Mouse (Mus musculus) hindbrain, embryonic 16.5 days (tissue): ENCODE data around the gene Pde4d. TPM values are rescaled to one million over a fixed set of nuclear protein-coding genes. Genes with fewer than 3 reads are reported as not detected.

Experiments used
- ATAC-seq: fragments of 200-750 bp; cut with Nextera tagmentation; 2 replicates; pipeline ENCODE4 v1.8.0; 2017; ENCODE audit warnings: moderate TSS enrichment, moderate library complexity
- H3K27ac ChIP-seq: fragments of 300-500 bp; sonication (generic); 2 replicates; pipeline ENCODE4 v1.5.1; 2014; ENCODE audit warnings: low read depth, mild to moderate bottlenecking, control low read depth, low read length, moderate library complexity
- H3K27me3 ChIP-seq: fragments of 300-500 bp; sonication (generic); replicated peaks from 2 replicates; pipeline ENCODE4 v1.6.1; 2014; ENCODE audit warnings: low read length; ENCODE audit not compliant: control insufficient read depth, insufficient read depth
- H3K36me3 ChIP-seq: fragments of 300-500 bp; sonication (generic); 2 replicates; pipeline ENCODE4 v1.6.1; 2014; ENCODE audit warnings: mild to moderate bottlenecking, low read length, moderate library complexity, mixed read lengths; ENCODE audit not compliant: control insufficient read depth, insufficient read depth
- H3K4me1 ChIP-seq: fragments of 300-500 bp; sonication (generic); 2 replicates; pipeline ENCODE4 v1.6.1; 2014; ENCODE audit warnings: low read depth, low read length; ENCODE audit not compliant: control insufficient read depth, insufficient read depth
- H3K4me2 ChIP-seq: fragments of 300-500 bp; sonication (generic); 2 replicates; pipeline ENCODE4 v1.6.1; 2014; ENCODE audit warnings: mild to moderate bottlenecking, low read length, control low read depth, moderate library complexity
- H3K4me3 ChIP-seq: fragments of 300-500 bp; sonication (generic); 2 replicates; pipeline ENCODE4 v1.5.1; 2014; ENCODE audit warnings: mild to moderate bottlenecking, low read length, control low read depth, moderate library complexity
- H3K9ac ChIP-seq: fragments of 300-500 bp; sonication (generic); 2 replicates; pipeline ENCODE4 v1.6.1; 2014; ENCODE audit warnings: low read depth, mild to moderate bottlenecking, control low read depth, low read length, moderate library complexity
- H3K9me3 ChIP-seq: fragments of 300-500 bp; sonication (generic); 2 replicates; pipeline ENCODE4 v1.6.1; 2014; ENCODE audit warnings: mild to moderate bottlenecking, low read length, moderate library complexity; ENCODE audit not compliant: control insufficient read depth
- WGBS: fragments of 180-500 bp; shearing (Covaris S2); extraction: QIAGEN DNeasy Blood & Tissue Kit; methylation state at CpG from one replicate; pipeline ENCODE4 v1.1.7; 2014; 5-methylcytosine and 5-hydroxymethylcytosine counted together
- polyA plus RNA-seq: library from polyadenylated mRNA; unstranded; fragments of >200 nt; fragmentation: Nextera tagmentation; extraction: Ambion mirVana; gene quantifications from 2 replicates; pipeline ENCODE4 v1.2.1, GENCODE M21; 2015

The Pde4d gene
- polyA plus RNA-seq, 1 experiment from 2014 or later: 18.5 TPM

DNA sequence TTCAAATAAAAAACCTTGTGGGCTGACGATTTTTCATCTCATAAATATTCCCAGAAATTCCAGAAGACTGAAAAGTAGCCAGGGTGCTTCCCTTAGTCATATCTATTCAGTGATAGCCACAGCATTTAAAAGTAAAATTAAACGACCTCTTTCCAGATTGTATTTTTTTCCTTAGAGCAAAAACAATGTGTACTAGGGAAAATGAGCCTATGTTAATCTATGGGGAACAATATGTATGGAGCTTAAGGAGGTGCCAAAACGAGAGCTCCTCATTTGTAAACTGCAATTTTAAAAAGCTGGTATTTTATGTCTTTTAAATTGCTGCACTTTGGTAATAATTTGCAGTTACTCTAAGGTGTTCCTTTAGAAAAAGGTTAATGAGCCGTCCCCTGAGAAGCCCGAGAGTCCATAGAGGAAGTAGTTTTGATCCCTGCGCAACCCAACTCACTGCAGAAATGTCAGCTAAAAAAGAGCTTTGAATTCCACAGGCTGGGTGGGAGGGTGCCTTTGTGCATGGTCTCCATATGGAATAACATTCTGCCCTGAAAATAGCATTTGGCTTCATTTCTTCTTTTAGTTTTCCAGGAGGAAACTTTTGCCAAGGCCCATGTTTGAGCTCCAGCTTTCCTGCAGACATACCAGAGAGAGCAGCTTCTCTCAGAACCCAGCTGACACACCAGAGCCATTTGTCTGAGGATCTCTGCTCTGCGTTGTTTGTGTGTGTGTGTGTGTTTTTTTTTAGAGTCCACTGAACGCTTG lies 1222.0 kb downstream of the Pde4d start:
- 60% methylated on average over 8 of the region's 8 CpGs for WGBS

DNA sequence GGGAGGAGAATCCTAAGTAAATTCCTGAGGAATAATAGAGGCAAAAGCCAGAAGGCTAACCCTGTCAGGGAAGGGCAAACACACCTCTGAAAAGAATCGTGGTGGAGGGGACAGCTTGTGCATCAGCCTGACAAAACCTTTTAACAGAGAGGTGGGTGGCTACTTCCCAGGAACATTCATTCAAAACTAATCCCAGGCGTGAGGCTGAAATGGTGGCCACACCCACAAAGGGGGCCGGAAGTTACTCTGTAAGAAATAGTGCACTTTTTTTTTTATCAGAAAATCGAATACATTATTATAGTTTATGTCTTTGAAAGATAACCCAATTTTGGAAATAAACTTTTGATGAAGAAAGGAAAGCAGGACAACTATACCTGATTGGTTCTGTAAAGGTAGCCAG lies 1227.3 kb downstream of the Pde4d start:
- H3K27me3 ChIP-seq: no peaks in the 10 kb centered on the region
- no peaks in the 10 kb centered on the region for H3K9me3 ChIP-seq
- H3K4me3 ChIP-seq: no peak overlapping the region
- no peaks in the 10 kb centered on the region for H3K36me3 ChIP-seq
- WGBS: 57% methylated on average over 4 of the region's 4 CpGs
- H3K27ac ChIP-seq: no peak overlapping the region
- H3K9ac ChIP-seq: no peak overlapping the region
- H3K4me2 ChIP-seq: no peak overlapping the region
- ATAC-seq: no peak
- H3K4me1 ChIP-seq: no peaks in the 10 kb centered on the region

More for the DNA sequence above, 1222.0 kb downstream of the Pde4d start:
- H3K27me3 ChIP-seq: no peaks in the 10 kb centered on the region
- ATAC-seq: no peak
- H3K4me3 ChIP-seq: no peak overlapping the region
- H3K36me3 ChIP-seq: no peaks in the 10 kb centered on the region
- H3K27ac ChIP-seq: no peak overlapping the region
- H3K4me1 ChIP-seq: no peaks in the 10 kb centered on the region
- H3K4me2 ChIP-seq: no peak overlapping the region
- no peak overlapping the region for H3K9ac ChIP-seq
- no peaks in the 10 kb centered on the region for H3K9me3 ChIP-seq

DNA sequence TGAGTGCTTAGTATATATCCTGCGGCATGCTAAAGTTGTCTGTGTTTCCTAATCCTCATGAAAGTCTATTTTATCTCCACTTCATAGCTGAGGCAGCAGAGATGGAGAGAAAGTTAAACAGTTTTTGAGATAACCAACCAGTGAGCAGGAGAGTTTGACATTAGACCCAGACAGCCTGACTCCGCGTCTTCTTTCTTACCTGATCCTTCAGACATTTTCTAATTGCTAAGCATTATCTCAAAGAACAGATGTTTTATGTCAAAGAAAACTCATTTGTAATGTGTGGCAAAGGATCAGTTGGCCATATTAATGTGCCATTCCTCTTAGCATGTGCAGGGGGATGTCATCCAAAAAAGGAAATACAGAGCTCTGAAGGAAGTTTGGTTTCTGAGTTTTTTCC lies 1227.9 kb downstream of the Pde4d start:
- Histone ChIP-seq H3K27ac (no peak overlapping the region), H3K4me2 (no peak overlapping the region), H3K9me3 (no peaks in the 10 kb centered on the region), H3K27me3 (no peaks in the 10 kb centered on the region), H3K9ac (no peak overlapping the region), H3K4me3 (no peak overlapping the region), H3K36me3 (no peaks in the 10 kb centered on the region), H3K4me1 (no peaks in the 10 kb centered on the region)
- ATAC-seq: no peak
- 92% methylated on average over 3 of the region's 3 CpGs for WGBS

DNA sequence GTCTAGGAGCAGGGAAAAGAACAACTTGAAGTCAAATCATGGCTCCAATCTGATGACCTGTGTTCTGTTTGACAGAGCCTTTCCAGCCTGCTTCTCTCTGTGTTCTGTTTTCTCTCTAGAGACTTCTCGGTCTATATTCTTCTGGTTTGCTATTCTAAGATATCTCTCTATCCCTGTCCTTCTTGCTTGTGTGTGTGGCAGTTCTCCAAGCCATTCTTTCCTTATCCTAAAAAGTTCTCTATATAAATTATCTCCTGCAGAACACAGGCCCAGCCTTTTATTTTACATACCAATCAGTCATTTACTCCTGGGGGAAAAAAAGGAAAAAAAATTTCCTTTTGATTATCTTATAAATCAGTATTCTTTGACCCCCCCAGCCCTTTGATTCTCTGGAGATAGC lies 1229.2 kb downstream of the Pde4d start:
- H3K27me3 ChIP-seq: no peaks in the 10 kb centered on the region
- no peak overlapping the region for H3K4me2 ChIP-seq
- no peaks in the 10 kb centered on the region; the same call in 1 of the 2 replicates for H3K4me1 ChIP-seq
- no peak overlapping the region for H3K9ac ChIP-seq
- no peaks in the 10 kb centered on the region for H3K9me3 ChIP-seq
- H3K36me3 ChIP-seq: no peaks in the 10 kb centered on the region
- WGBS: 96% methylated on average over 1 of the region's 1 CpGs
- H3K27ac ChIP-seq: no peak overlapping the region
- ATAC-seq: no peak
- no peak overlapping the region for H3K4me3 ChIP-seq

DNA sequence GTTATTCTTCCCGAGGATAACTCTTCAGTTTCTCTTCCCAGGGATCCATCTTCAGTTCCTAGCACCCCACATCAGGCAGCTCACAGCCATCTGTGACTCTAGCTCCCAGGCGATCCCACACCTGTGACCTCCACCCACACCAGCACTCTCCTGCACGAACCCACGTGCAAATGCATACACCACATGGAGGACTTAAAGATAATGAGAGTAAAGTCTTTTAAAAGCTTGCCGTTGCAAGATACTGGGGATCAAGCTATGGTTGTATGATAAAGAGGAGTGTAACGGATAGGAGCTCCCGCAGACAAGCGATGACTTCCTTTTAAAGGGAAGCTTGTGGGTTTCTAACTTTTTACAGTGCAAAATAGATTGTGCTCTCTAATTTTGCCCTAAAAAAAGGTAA lies 1230.5 kb downstream of the Pde4d start:
- Histone ChIP-seq H3K27ac (no peak overlapping the region), H3K36me3 (no peaks in the 10 kb centered on the region), H3K9me3 (no peaks in the 10 kb centered on the region), H3K9ac (no peak overlapping the region), H3K27me3 (no peaks in the 10 kb centered on the region), H3K4me1 (peaks cover 3% of the 10 kb centered on the region), H3K4me2 (no peak overlapping the region), H3K4me3 (no peak overlapping the region)
- ATAC-seq: no peak
- WGBS: 90% methylated on average over 8 of the region's 8 CpGs

DNA sequence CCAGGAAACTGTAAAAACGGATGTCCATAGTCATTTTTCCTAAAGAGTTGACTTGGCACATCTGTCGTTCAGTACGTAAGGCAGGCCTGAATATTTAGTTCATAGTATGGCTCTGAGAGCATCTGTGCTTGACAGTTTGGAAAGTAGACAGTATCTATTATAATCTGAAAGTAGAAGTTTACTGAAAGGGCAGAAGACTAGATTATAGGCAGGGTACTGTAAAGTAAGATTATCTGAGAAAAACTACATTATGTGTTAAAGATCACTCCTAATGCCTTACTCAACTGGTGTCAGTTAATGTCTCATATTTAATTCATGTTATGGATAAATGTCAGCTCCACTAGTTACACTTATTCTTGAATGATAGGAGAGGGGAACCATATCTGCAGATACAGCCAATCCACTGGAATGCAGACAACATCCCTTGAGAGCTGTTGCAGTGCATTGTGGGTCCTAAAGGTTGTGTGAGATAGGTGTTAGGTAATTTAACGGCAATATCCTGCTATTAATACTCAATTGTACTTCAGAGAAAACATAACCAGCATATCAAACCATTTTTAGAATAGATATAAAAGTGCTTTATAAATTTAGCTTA lies 1232.0 kb downstream of the Pde4d start:
- WGBS: 77% methylated on average over 4 of the region's 4 CpGs
- Histone ChIP-seq H3K27ac (no peak overlapping the region), H3K4me2 (no peak overlapping the region), H3K27me3 (no peaks in the 10 kb centered on the region), H3K36me3 (no peaks in the 10 kb centered on the region), H3K4me1 (peaks cover 12% of the 10 kb centered on the region), H3K9ac (no peak overlapping the region), H3K4me3 (no peak overlapping the region), H3K9me3 (no peaks in the 10 kb centered on the region)
- ATAC-seq: no peak

DNA sequence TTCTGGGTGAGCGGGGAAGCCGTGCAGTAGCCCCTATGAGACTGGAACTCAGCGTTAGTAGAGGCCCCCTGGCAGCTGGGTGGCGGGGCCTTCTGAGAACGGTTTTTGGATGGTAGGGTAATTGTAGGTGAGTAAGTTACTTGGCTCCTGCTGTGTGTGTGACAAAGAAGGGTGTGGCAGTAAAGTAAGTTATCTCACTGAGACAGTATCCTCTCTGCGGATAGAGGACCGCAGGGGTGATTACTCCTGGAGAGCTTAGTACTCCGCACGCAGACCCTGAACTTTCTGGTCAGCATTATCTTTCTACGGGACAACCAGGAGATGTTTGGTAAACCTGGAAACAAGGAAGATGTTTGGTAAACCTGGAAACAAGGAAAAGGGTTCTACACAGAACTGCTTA lies 1233.3 kb downstream of the Pde4d start:
- peaks cover 12% of the 10 kb centered on the region for H3K4me1 ChIP-seq
- H3K27ac ChIP-seq: no peak overlapping the region
- no peaks in the 10 kb centered on the region for H3K36me3 ChIP-seq
- no peaks in the 10 kb centered on the region for H3K9me3 ChIP-seq
- no peaks in the 10 kb centered on the region for H3K27me3 ChIP-seq
- 84% methylated on average over 10 of the region's 10 CpGs for WGBS
- H3K4me3 ChIP-seq: no peak overlapping the region
- no peak overlapping the region for H3K4me2 ChIP-seq
- no peak overlapping the region for H3K9ac ChIP-seq
- no peak for ATAC-seq

DNA sequence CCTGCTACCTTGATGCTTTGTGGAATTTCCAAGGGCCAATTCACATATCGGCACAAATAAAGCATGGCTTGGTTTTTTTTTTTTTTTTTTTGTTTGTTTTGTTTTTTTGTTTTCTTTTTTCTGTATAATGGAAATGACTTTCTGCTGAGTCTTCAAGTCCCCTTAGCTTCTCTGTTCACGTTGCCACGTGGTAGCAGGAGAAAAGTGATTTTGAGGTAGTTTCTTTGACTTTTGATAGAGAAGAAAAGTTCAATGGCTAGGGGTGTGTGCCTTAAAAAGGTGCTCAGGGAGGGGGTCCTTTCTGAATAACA lies 1235.2 kb downstream of the Pde4d start:
- H3K27ac ChIP-seq: no peak overlapping the region
- H3K4me3 ChIP-seq: peak overlapping the region; percentile 48
- H3K9ac ChIP-seq: peak overlapping the region; percentile 66
- H3K4me1 ChIP-seq: peaks cover 12% of the 10 kb centered on the region
- H3K4me2 ChIP-seq: peak overlapping the region; percentile 74
- H3K36me3 ChIP-seq: no peaks in the 10 kb centered on the region
- no peaks in the 10 kb centered on the region for H3K9me3 ChIP-seq
- H3K27me3 ChIP-seq: no peaks in the 10 kb centered on the region
- WGBS: 11% methylated on average over 3 of the region's 3 CpGs
- ATAC-seq: no peak

DNA sequence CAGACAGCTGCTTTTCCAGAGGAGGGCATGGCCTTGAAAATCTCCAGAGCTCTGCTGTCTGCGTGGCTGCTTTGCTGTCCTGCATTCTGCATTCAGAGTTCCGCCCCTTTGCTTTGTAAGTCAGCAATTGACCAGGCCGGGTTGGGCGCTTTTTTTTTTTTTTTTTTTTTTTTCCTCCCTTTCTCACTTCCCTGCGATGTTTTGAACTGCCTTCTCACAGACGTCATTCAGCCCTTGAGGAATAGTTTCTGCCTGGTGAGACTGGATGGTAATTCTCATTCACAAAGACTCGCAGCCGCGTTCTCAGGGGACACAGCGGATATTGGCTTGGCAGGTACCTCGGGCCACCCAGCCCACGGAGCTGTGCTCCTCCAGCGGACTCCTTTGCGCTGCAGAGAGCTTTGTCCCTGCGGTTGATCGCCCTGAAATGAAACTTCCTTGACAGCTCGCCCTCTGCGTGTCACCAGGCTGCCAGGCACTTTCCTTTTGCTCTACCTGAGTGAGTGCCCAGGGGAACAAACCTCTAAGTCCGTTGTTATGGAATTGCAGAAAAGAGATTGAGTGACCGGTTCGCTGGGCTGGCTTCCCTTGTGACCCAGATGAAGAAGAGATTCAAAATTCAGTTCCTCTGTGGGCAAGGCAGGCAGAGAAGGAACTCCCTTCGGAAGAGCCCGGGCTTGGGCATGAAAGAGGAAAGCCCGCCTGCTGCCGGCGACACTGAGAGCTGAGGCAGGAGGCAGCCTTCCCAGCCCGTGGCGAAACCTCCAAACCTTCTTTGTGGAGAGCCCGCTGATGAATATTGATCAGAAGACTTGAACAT lies 1235.8 kb downstream of the Pde4d start:
- Histone ChIP-seq H3K9ac (peak overlapping the region; percentile 66), H3K36me3 (no peaks in the 10 kb centered on the region), H3K27ac (0 out of 2 replicates have a peak overlapping the region, but pooled peaks have one; percentile 34), H3K4me2 (peak overlapping the region; percentile 74), H3K4me3 (peak overlapping the region; percentile 48), H3K4me1 (peaks cover 12% of the 10 kb centered on the region), H3K27me3 (no peaks in the 10 kb centered on the region), H3K9me3 (no peaks in the 10 kb centered on the region)
- WGBS: 1% methylated on average over 29 of the region's 29 CpGs
- ATAC-seq: peak; percentile 62
